ENCODE assay signal across 10 mouse cellular contexts in genomic region chr7:45833924-45834323, GRCm38 (mm10). TPM values are rescaled to one million over a fixed set of nuclear protein-coding genes. Genes with fewer than 3 reads are reported as not detected.
DNase-seq lines count a peak whose midpoint lies in the region; ATAC-seq lines count a peak whose summit lies in the region.
"Had no signal": no experiment of that assay in that cellular context is flagged by ENCODE, and none has a peak within 500 bp of the region (broad histone marks: within the 10 kb centered on the region; RNA-seq: fewer than 3 reads in every experiment).

No protein-coding gene starts in this region.

- DNase-seq in kidney, adult 18-20 months: no peak
- DNase-seq in forebrain, embryonic 11.5 days (ENCODE audit: low spot score): no peak
- peak; percentile 34 for DNase-seq in limb, embryonic 11.5 days (ENCODE audit: low spot score)
- no peak for DNase-seq in right cerebral cortex, postnatal 14 days
- DNase-seq in left cerebral cortex, adult 8-10 months (ENCODE audit: low spot score in 2 of 2): no peak
- no peak for DNase-seq in left cerebral cortex, postnatal 36 days (ENCODE audit: low spot score in 2 of 2)
- DNase-seq: cerebellum, adult 18-20 months had no signal

- peaks cover 31% of the 10 kb centered on the region for H3K4me1 ChIP-seq in kidney, embryonic 16.5 days (ENCODE audit: insufficient read depth, low read length)
- H3K4me1 ChIP-seq in forebrain, embryonic 11.5 days (replicated peaks; ENCODE audit: control insufficient read depth, insufficient read depth, low read length): peaks cover 14% of the 10 kb centered on the region
- H3K4me1 ChIP-seq in limb, embryonic 11.5 days (ENCODE audit: control insufficient read depth, insufficient read depth, low read length): peaks cover 12% of the 10 kb centered on the region
- H3K4me1 ChIP-seq in neural tube, embryonic 14.5 days (ENCODE audit: control insufficient read depth, insufficient read depth, low read length): peaks cover 21% of the 10 kb centered on the region

- peaks cover 38% of the 10 kb centered on the region for H3K27me3 ChIP-seq in kidney, embryonic 16.5 days (ENCODE audit: insufficient read depth, low read length)
- peaks cover 44% of the 10 kb centered on the region for H3K27me3 ChIP-seq in forebrain, embryonic 11.5 days (ENCODE audit: control insufficient read depth, insufficient read depth, low read length)
- H3K27me3 ChIP-seq in limb, embryonic 11.5 days (ENCODE audit: control insufficient read depth, insufficient read depth, low read length): peaks cover 46% of the 10 kb centered on the region
- H3K27me3 ChIP-seq in neural tube, embryonic 14.5 days (ENCODE audit: control insufficient read depth, insufficient read depth, low read length): peaks cover 36% of the 10 kb centered on the region
- H3K27me3 ChIP-seq: Patski had no signal

- H3K36me3 ChIP-seq in kidney, embryonic 16.5 days (ENCODE audit: insufficient read depth, low read length): peaks cover 1% of the 10 kb centered on the region; the same call in 1 of the 2 replicates
- H3K36me3 ChIP-seq in forebrain, embryonic 11.5 days (ENCODE audit: control insufficient read depth, insufficient read depth, low read length): no peaks in the 10 kb centered on the region
- no peaks in the 10 kb centered on the region for H3K36me3 ChIP-seq in limb, embryonic 11.5 days (ENCODE audit: control insufficient read depth, insufficient read depth, low read length)
- no peaks in the 10 kb centered on the region for H3K36me3 ChIP-seq in neural tube, embryonic 14.5 days (ENCODE audit: control insufficient read depth, insufficient read depth, low read length)

- H3K9ac ChIP-seq in kidney, embryonic 16.5 days (replicated peaks; ENCODE audit: low read length): peak overlapping the region; percentile 63
- H3K9ac ChIP-seq in forebrain, embryonic 11.5 days (ENCODE audit: low read length): no peak overlapping the region
- H3K9ac ChIP-seq in limb, embryonic 11.5 days (ENCODE audit: low read length): no peak overlapping the region
- H3K9ac ChIP-seq in neural tube, embryonic 14.5 days (replicated peaks; ENCODE audit: low read depth, low read length): peak overlapping the region; percentile 25; the same call in 1 of the 2 replicates

- H3K4me2 ChIP-seq in kidney, embryonic 16.5 days (replicated peaks; ENCODE audit: low read depth, low read length): peak overlapping the region; percentile 64
- peak overlapping the region; percentile 37 for H3K4me2 ChIP-seq in forebrain, embryonic 11.5 days (ENCODE audit: low read depth, low read length, severe bottlenecking)
- H3K4me2 ChIP-seq in limb, embryonic 11.5 days (ENCODE audit: low read depth, severe bottlenecking): peak overlapping the region; percentile 43
- peak overlapping the region; percentile 37 for H3K4me2 ChIP-seq in neural tube, embryonic 14.5 days (ENCODE audit: low read depth, low read length)

- H3K27ac ChIP-seq in kidney, embryonic 16.5 days (ENCODE audit: low read length): no peak overlapping the region
- H3K27ac ChIP-seq in forebrain, embryonic 11.5 days (ENCODE audit: low read depth, low read length): no peak overlapping the region
- no peak overlapping the region for H3K27ac ChIP-seq in limb, embryonic 11.5 days (replicated peaks; ENCODE audit: low read depth, low read length)
- H3K27ac ChIP-seq in neural tube, embryonic 14.5 days (ENCODE audit: low read depth, low read length): no peak overlapping the region

- intact Hi-C loops in left cerebral cortex, postnatal 36 days (cut with DNase I): no loop called here

- WGBS in kidney, embryonic 16.5 days: 4% methylated on average over 19 of the region's 31 CpGs
- 5% methylated on average over 22 of the region's 31 CpGs for WGBS in forebrain, embryonic 11.5 days
- 4% methylated on average over 31 of the region's 31 CpGs for WGBS in limb, embryonic 11.5 days
- 4% methylated on average over 20 of the region's 31 CpGs for WGBS in neural tube, embryonic 14.5 days

- no peaks in the 10 kb centered on the region for H3K9me3 ChIP-seq in kidney, embryonic 16.5 days (ENCODE audit: low read length)
- no peaks in the 10 kb centered on the region for H3K9me3 ChIP-seq in forebrain, embryonic 11.5 days (ENCODE audit: control insufficient read depth, low read length)
- no peaks in the 10 kb centered on the region; the same call in 1 of the 2 replicates for H3K9me3 ChIP-seq in limb, embryonic 11.5 days (ENCODE audit: control insufficient read depth, low read length)
- no peaks in the 10 kb centered on the region for H3K9me3 ChIP-seq in neural tube, embryonic 14.5 days (ENCODE audit: control insufficient read depth, low read length)

- H3K4me3 ChIP-seq in kidney, embryonic 16.5 days (ENCODE audit: low read length): peak overlapping the region; percentile 46
- H3K4me3 ChIP-seq in forebrain, embryonic 11.5 days (ENCODE audit: low read depth, low read length): peak overlapping the region; percentile 24
- H3K4me3 ChIP-seq in limb, embryonic 11.5 days (ENCODE audit: low read depth, low read length): peak overlapping the region; percentile 28; the same call in 1 of the 2 replicates
- peak overlapping the region; percentile 28 for H3K4me3 ChIP-seq in neural tube, embryonic 14.5 days (ENCODE audit: low read depth, low read length)

- no peak for ATAC-seq in kidney, embryonic 16.5 days (ENCODE audit: low FRiP score, low TSS enrichment)
- ATAC-seq in forebrain, embryonic 11.5 days (replicated peaks; ENCODE audit: low FRiP score): no peak
- ATAC-seq in limb, embryonic 11.5 days (ENCODE audit: insufficient number of reproducible peaks, low FRiP score, low TSS enrichment, low read depth): no peak
- no peak for ATAC-seq in neural tube, embryonic 14.5 days (ENCODE audit: low read depth)
- ATAC-seq: Patski had no signal

RNA-seq across cellular contexts. Expression of gene Grwd1, which starts 3.2 kb away (rescaled TPM):
- polyA plus RNA-seq in kidney, embryonic 16.5 days (2015; fragmentation: Nextera tagmentation; extraction: Ambion mirVana): 87.4 and 87.9 TPM in 2 replicates
- 84.8 and 88.2 TPM in 2 replicates for polyA plus RNA-seq in forebrain, embryonic 11.5 days (2014; fragmentation: Nextera tagmentation; extraction: Ambion mirVana)
- polyA plus RNA-seq in limb, embryonic 11.5 days (2014; fragmentation: Nextera tagmentation; extraction: Ambion mirVana): 90.6 and 94.3 TPM in 2 replicates
- 39.0 and 40.5 TPM in 2 replicates for polyA plus RNA-seq in neural tube, embryonic 14.5 days (2014; fragmentation: Nextera tagmentation; extraction: Ambion mirVana)
- total RNA-seq in left cerebral cortex, adult 8-10 months (2022): 10 to 100 TPM; 20.5 to 22.8 (median 21.6) TPM
- 10 to 100 TPM; 19.5 to 21.0 TPM for total RNA-seq in left cerebral cortex, postnatal 36 days (2021)

RNA-seq across cellular contexts. Expression of gene Kcnj14, which starts 9.3 kb away (rescaled TPM):
- 1.9 TPM in 2 replicates for polyA plus RNA-seq in kidney, embryonic 16.5 days (2015; fragmentation: Nextera tagmentation; extraction: Ambion mirVana)
- polyA plus RNA-seq in forebrain, embryonic 11.5 days (2014; fragmentation: Nextera tagmentation; extraction: Ambion mirVana): 0.37 and 0.45 TPM in 2 replicates
- polyA plus RNA-seq in limb, embryonic 11.5 days (2014; fragmentation: Nextera tagmentation; extraction: Ambion mirVana): 1.4 and 1.5 TPM in 2 replicates
- polyA plus RNA-seq in neural tube, embryonic 14.5 days (2014; fragmentation: Nextera tagmentation; extraction: Ambion mirVana): 1.1 and 1.3 TPM in 2 replicates
- total RNA-seq in left cerebral cortex, adult 8-10 months (2022): 1 to 10 TPM; 1.9 to 2.5 (median 2.3) TPM
- 1 to 10 TPM; 2.3 to 3.0 TPM for total RNA-seq in left cerebral cortex, postnatal 36 days (2021)

RNA-seq across cellular contexts. Expression of gene Cyth2, which starts 19.5 kb away (rescaled TPM):
- polyA plus RNA-seq in kidney, embryonic 16.5 days (2015; fragmentation: Nextera tagmentation; extraction: Ambion mirVana): 125 and 126 TPM in 2 replicates
- 194 and 207 TPM in 2 replicates for polyA plus RNA-seq in forebrain, embryonic 11.5 days (2014; fragmentation: Nextera tagmentation; extraction: Ambion mirVana)
- polyA plus RNA-seq in limb, embryonic 11.5 days (2014; fragmentation: Nextera tagmentation; extraction: Ambion mirVana): 176 TPM in 2 replicates
- 223 and 266 TPM in 2 replicates for polyA plus RNA-seq in neural tube, embryonic 14.5 days (2014; fragmentation: Nextera tagmentation; extraction: Ambion mirVana)
- total RNA-seq in left cerebral cortex, adult 8-10 months (2022): 100 to 1,000 TPM; 184 to 196 (median 188) TPM
- total RNA-seq in left cerebral cortex, postnatal 36 days (2021): 100 to 1,000 TPM; 199 to 210 TPM

RNA-seq across cellular contexts. Expression of gene Kdelr1, which starts 38.6 kb away (rescaled TPM):
- polyA plus RNA-seq in kidney, embryonic 16.5 days (2015; fragmentation: Nextera tagmentation; extraction: Ambion mirVana): 96.4 and 97.3 TPM in 2 replicates
- 68.3 and 69.4 TPM in 2 replicates for polyA plus RNA-seq in forebrain, embryonic 11.5 days (2014; fragmentation: Nextera tagmentation; extraction: Ambion mirVana)
- 72.7 and 97.1 TPM in 2 replicates for polyA plus RNA-seq in limb, embryonic 11.5 days (2014; fragmentation: Nextera tagmentation; extraction: Ambion mirVana)
- polyA plus RNA-seq in neural tube, embryonic 14.5 days (2014; fragmentation: Nextera tagmentation; extraction: Ambion mirVana): 67.9 and 98.6 TPM in 2 replicates
- total RNA-seq in left cerebral cortex, adult 8-10 months (2022): 10 to 100 TPM; 67.2 to 79.8 (median 74.9) TPM
- total RNA-seq in left cerebral cortex, postnatal 36 days (2021): 10 to 100 TPM; 71.0 to 80.0 TPM

RNA-seq across cellular contexts. Expression of gene Grin2d, which starts 44.3 kb away (rescaled TPM):
- polyA plus RNA-seq in kidney, embryonic 16.5 days (2015; fragmentation: Nextera tagmentation; extraction: Ambion mirVana): 0.19 and 0.25 TPM in 2 replicates
- 0.16 and 0.31 TPM in 2 replicates for polyA plus RNA-seq in forebrain, embryonic 11.5 days (2014; fragmentation: Nextera tagmentation; extraction: Ambion mirVana)
- 0.07 TPM in 1 of 2 replicates, not detected in the other for polyA plus RNA-seq in limb, embryonic 11.5 days (2014; fragmentation: Nextera tagmentation; extraction: Ambion mirVana)
- 3.4 and 4.3 TPM in 2 replicates for polyA plus RNA-seq in neural tube, embryonic 14.5 days (2014; fragmentation: Nextera tagmentation; extraction: Ambion mirVana)
- 10 to 100 TPM; 11.1 to 12.9 (median 11.8) TPM for total RNA-seq in left cerebral cortex, adult 8-10 months (2022)
- total RNA-seq in left cerebral cortex, postnatal 36 days (2021): 10 to 100 TPM; 10.2 to 12.3 TPM

Comparison
In these comparisons a context has a peak if more than half of its experiments do, and no peak if none do; other contexts are left out.
1. H3K9ac ChIP-seq: peak in kidney, embryonic 16.5 days (single experiment) and neural tube, embryonic 14.5 days (single experiment); none in forebrain, embryonic 11.5 days (single experiment) and limb, embryonic 11.5 days (single experiment).
2. Peak in every context shown above with its lines, with median percentiles within 50 percentile points of each other: H3K4me2 ChIP-seq and H3K4me3 ChIP-seq.